ENCODE assay signal across 7 mouse cellular contexts in the genomic region with DNA sequence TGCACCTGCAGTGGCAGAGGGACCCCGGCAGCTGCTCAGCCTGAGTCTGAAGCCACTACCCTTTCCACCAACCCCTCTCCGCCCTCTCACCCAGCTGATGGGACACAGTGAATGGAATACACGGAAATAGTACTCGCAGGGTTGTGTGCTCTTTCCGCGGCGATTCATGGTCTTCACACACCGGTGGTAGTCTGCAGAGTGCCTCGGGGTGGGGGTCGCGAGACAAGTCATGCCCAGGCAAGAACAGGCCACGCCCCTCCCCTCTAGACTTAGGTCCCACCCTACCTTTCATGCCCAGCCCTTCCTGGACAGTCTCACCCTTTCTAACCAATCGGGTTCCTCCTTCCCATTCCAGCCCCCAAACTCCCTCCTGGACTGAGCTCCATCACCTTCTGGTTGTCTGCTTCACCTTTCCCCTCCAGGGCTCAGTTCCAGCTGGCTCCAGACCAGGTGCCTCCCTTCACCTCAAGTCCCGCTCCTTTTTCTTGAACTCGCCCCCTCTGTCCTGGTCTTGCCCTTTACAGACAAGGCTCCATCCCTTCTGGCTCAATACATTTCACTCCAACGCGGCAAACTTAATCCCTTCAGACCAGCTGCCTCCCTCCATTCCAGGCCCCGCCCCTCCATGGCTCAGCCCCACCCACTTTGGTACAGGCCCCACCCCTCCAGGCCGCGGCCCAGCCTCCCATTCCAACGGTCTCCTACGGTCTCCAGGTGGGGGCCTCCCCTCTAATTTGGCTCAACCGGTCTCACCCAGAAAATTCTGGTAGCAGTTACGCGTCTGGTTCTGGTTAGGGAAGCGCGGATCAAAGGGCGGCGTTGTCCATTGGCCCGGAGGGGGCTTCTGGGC. TPM values are rescaled to one million over a fixed set of nuclear protein-coding genes. Genes with fewer than 3 reads are reported as not detected.
DNase-seq lines count a peak whose midpoint lies in the region; ATAC-seq and TF ChIP-seq lines count a peak whose summit lies in the region.

No protein-coding gene starts in this region.

- TF ChIP-seq CTCF in MEL (IDR thresholded peaks at IDR 0.05 in 2 of 3, conservative IDR thresholded peaks at IDR 0.05 in 1 of 3; ENCODE audit: control insufficient read depth in 1 of 3, insufficient read depth in 1 of 3, low read depth in 2 of 3, low read length in 3 of 3, poor library complexity in 1 of 3, severe bottlenecking in 1 of 3) = no peak
- TF ChIP-seq CTCF in liver, postnatal 0 days (IDR thresholded peaks at IDR 0.05; ENCODE audit: low read depth) = no peak

- no peaks in the 10 kb centered on the region for H3K27me3 ChIP-seq in MEL (ENCODE audit: control insufficient read depth in 1 of 2, insufficient read depth in 2 of 2, low read length in 2 of 2)
- H3K27me3 ChIP-seq in intestine, embryonic 16.5 days (replicated peaks; ENCODE audit: control insufficient read depth, insufficient read depth, low read length) = no peaks in the 10 kb centered on the region
- H3K27me3 ChIP-seq in liver, postnatal 0 days (ENCODE audit: insufficient read depth, low read length) = no peaks in the 10 kb centered on the region
- no peaks in the 10 kb centered on the region for H3K27me3 ChIP-seq in neural tube, embryonic 14.5 days (ENCODE audit: control insufficient read depth, insufficient read depth, low read length)

- H3K9me3 ChIP-seq in MEL (replicated peaks; ENCODE audit: insufficient read depth, low read length) = no peaks in the 10 kb centered on the region
- H3K9me3 ChIP-seq in intestine, embryonic 16.5 days (ENCODE audit: control insufficient read depth, low read length) = no peaks in the 10 kb centered on the region
- H3K9me3 ChIP-seq in liver, postnatal 0 days (ENCODE audit: low read length) = no peaks in the 10 kb centered on the region
- H3K9me3 ChIP-seq in neural tube, embryonic 14.5 days (ENCODE audit: control insufficient read depth, low read length) = no peaks in the 10 kb centered on the region

- 3% methylated on average over 30 of the region's 30 CpGs for WGBS in intestine, embryonic 16.5 days
- 2% methylated on average over 30 of the region's 30 CpGs for WGBS in liver, postnatal 0 days (ENCODE audit: insufficient replicate concordance)
- WGBS in neural tube, embryonic 14.5 days = 3% methylated on average over 30 of the region's 30 CpGs

- H3K27ac ChIP-seq in MEL (ENCODE audit: control insufficient read depth, low read depth, low read length) = peak overlapping the region; percentile 33
- H3K27ac ChIP-seq in intestine, embryonic 16.5 days (ENCODE audit: low read length) = peak overlapping the region; percentile 21; the same call in 1 of the 2 replicates
- peak overlapping the region; percentile 49 for H3K27ac ChIP-seq in liver, postnatal 0 days (ENCODE audit: low read depth)
- H3K27ac ChIP-seq in neural tube, embryonic 14.5 days (ENCODE audit: low read depth, low read length) = no peak overlapping the region

- peak overlapping the region; percentile 60 to 94 for H3K4me3 ChIP-seq in MEL (ENCODE audit: control insufficient read depth in 1 of 2, insufficient read depth in 1 of 2, low read depth in 2 of 2, low read length in 2 of 2)
- peak overlapping the region; percentile 51 for H3K4me3 ChIP-seq in intestine, embryonic 16.5 days (ENCODE audit: low read length)
- H3K4me3 ChIP-seq in liver, postnatal 0 days (ENCODE audit: low read depth, low read length) = peak overlapping the region; percentile 51
- peak overlapping the region; percentile 18 for H3K4me3 ChIP-seq in neural tube, embryonic 14.5 days (ENCODE audit: low read depth, low read length)

- no peak for TF ChIP-seq POLR2A in MEL (IDR thresholded peaks at IDR 0.05; ENCODE audit: control insufficient read depth in 1 of 2, insufficient read depth in 1 of 2, low read depth in 1 of 2, low read length in 2 of 2, poor library complexity in 1 of 2)

- ATAC-seq in erythroid progenitor cell, adult 5-6 weeks (replicated peaks; ENCODE audit: low FRiP score, poor library complexity, severe bottlenecking) = peak; percentile 74
- peak; percentile 85 for ATAC-seq in intestine, embryonic 16.5 days
- ATAC-seq in liver, postnatal 0 days = peak; percentile 83
- ATAC-seq in neural tube, embryonic 14.5 days (ENCODE audit: low read depth) = peak; percentile 74

- TF ChIP-seq EP300 in MEL (IDR thresholded peaks at IDR 0.05; ENCODE audit: low read depth in 1 of 2, low read length in 2 of 2) = no peak
- TF ChIP-seq EP300 in liver, postnatal 0 days (IDR thresholded peaks at IDR 0.05; ENCODE audit: low read depth) = no peak

- peaks cover 0 to 13% of the 10 kb centered on the region in 2 experiments; a peak in 3 of 4 replicates for H3K4me1 ChIP-seq in MEL (ENCODE audit: control insufficient read depth in 1 of 2, insufficient read depth in 2 of 2, low read length in 2 of 2)
- peaks cover 9% of the 10 kb centered on the region for H3K4me1 ChIP-seq in intestine, embryonic 16.5 days (ENCODE audit: control insufficient read depth, insufficient read depth, low read length)
- H3K4me1 ChIP-seq in liver, postnatal 0 days (ENCODE audit: insufficient read depth) = peaks cover 46% of the 10 kb centered on the region
- H3K4me1 ChIP-seq in neural tube, embryonic 14.5 days (ENCODE audit: control insufficient read depth, insufficient read depth, low read length) = 0 out of 2 replicates have a peak, but pooled peaks cover 3% of the 10 kb centered on the region

- H3K9ac ChIP-seq in MEL (ENCODE audit: control insufficient read depth, low read depth, low read length, poor library complexity, severe bottlenecking) = peak overlapping the region; percentile 65
- H3K9ac ChIP-seq in intestine, embryonic 16.5 days (ENCODE audit: low read depth, low read length) = peak overlapping the region; percentile 65
- peak overlapping the region; percentile 66 for H3K9ac ChIP-seq in liver, postnatal 0 days (replicated peaks)
- H3K9ac ChIP-seq in neural tube, embryonic 14.5 days (replicated peaks; ENCODE audit: low read depth, low read length) = no peak overlapping the region; the same call in 1 of the 2 replicates

- no peak for TF ChIP-seq RAD21 in MEL (IDR thresholded peaks at IDR 0.05; ENCODE audit: low read depth, low read length)

- H3K36me3 ChIP-seq in MEL (ENCODE audit: control insufficient read depth in 1 of 2, insufficient read depth in 2 of 2, low read length in 2 of 2) = no peaks in the 10 kb centered on the region
- H3K36me3 ChIP-seq in intestine, embryonic 16.5 days (ENCODE audit: control insufficient read depth, insufficient read depth, low read length) = no peaks in the 10 kb centered on the region
- peaks cover 2% of the 10 kb centered on the region; the same call in 1 of the 2 replicates for H3K36me3 ChIP-seq in liver, postnatal 0 days (replicated peaks; ENCODE audit: insufficient read depth, low read length)
- no peaks in the 10 kb centered on the region for H3K36me3 ChIP-seq in neural tube, embryonic 14.5 days (ENCODE audit: control insufficient read depth, insufficient read depth, low read length)

- H3K79me2 ChIP-seq in MEL (ENCODE audit: control insufficient read depth, insufficient read depth, low read length, poor library complexity) = no peaks in the 10 kb centered on the region; the same call in 1 of the 2 replicates

- peak; percentile 44 for DNase-seq in CD4-positive, CD25-positive, alpha-beta regulatory T cell, adult 2 months (ENCODE audit: low read depth, low spot score)
- peak; percentile 79 for DNase-seq in MEL (ENCODE audit: low read depth, low spot score)
- peak; percentile 88 for DNase-seq in liver, postnatal 0 days
- DNase-seq in T-cell, adult 2 months (ENCODE audit: low spot score) = no peak

- peak overlapping the region; percentile 74 for H3K4me2 ChIP-seq in intestine, embryonic 16.5 days (ENCODE audit: low read depth, low read length)
- peak overlapping the region; percentile 76 for H3K4me2 ChIP-seq in liver, postnatal 0 days (ENCODE audit: low read depth, low read length)
- H3K4me2 ChIP-seq in neural tube, embryonic 14.5 days (ENCODE audit: low read depth, low read length) = peak overlapping the region; percentile 38

RNA-seq across cellular contexts. Expression of a gene that starts 0.7 kb away (rescaled TPM):
- 4.6 and 8.7 TPM in 2 replicates for total RNA-seq in MEL (2012; rRNA removed)
- 10 to 100 TPM in 1 of 2 experiments, not detected in 1; 36.3 TPM for polyA plus RNA-seq in MEL (2012; ENCODE audit: insufficient read depth in 1 of 2, insufficient read length in 2 of 2, low read depth in 1 of 2, low replicate concordance in 2 of 2, missing spikeins in 1 of 2)
- 54.1 and 81.8 TPM in 2 replicates for total RNA-seq in erythroid progenitor cell, adult 5-6 weeks (2015; ENCODE audit: low replicate concordance)
- total RNA-seq in erythroid progenitor cell, adult 5-6 weeks (2017; ENCODE audit: low replicate concordance) = 49.8 and 94.9 TPM in 2 replicates
- polyA plus RNA-seq in intestine, embryonic 16.5 days (2015; fragmentation: Nextera tagmentation; extraction: Ambion mirVana) = 38.1 and 50.6 TPM in 2 replicates
- polyA plus RNA-seq in liver, postnatal 0 days (2015; fragmentation: Nextera tagmentation; extraction: Ambion mirVana) = 63.8 and 68.7 TPM in 2 replicates
- 10.8 and 17.7 TPM in 2 replicates for polyA plus RNA-seq in neural tube, embryonic 14.5 days (2014; fragmentation: Nextera tagmentation; extraction: Ambion mirVana)

RNA-seq across cellular contexts. Expression of a gene that starts 12.3 kb away (rescaled TPM):
- total RNA-seq in MEL (2012; rRNA removed) = 21.0 and 21.8 TPM in 2 replicates
- polyA plus RNA-seq in MEL (2012; ENCODE audit: insufficient read depth in 1 of 2, insufficient read length in 2 of 2, low read depth in 1 of 2, low replicate concordance in 2 of 2, missing spikeins in 1 of 2) = 10 to 100 TPM in 1 of 2 experiments, not detected in 1; 60.2 TPM
- total RNA-seq in erythroid progenitor cell, adult 5-6 weeks (2015; ENCODE audit: low replicate concordance) = 24.9 and 33.1 TPM in 2 replicates
- 59.4 and 64.2 TPM in 2 replicates for total RNA-seq in erythroid progenitor cell, adult 5-6 weeks (2017; ENCODE audit: low replicate concordance)
- 66.7 and 76.0 TPM in 2 replicates for polyA plus RNA-seq in intestine, embryonic 16.5 days (2015; fragmentation: Nextera tagmentation; extraction: Ambion mirVana)
- polyA plus RNA-seq in liver, postnatal 0 days (2015; fragmentation: Nextera tagmentation; extraction: Ambion mirVana) = 25.9 and 33.6 TPM in 2 replicates
- polyA plus RNA-seq in neural tube, embryonic 14.5 days (2014; fragmentation: Nextera tagmentation; extraction: Ambion mirVana) = 50.9 and 64.8 TPM in 2 replicates

RNA-seq across cellular contexts. Expression of a gene that starts 18.9 kb away (rescaled TPM):
- not detected in 2 replicates for total RNA-seq in MEL (2012; rRNA removed)
- polyA plus RNA-seq in MEL (2012; ENCODE audit: insufficient read depth in 1 of 2, insufficient read length in 2 of 2, low read depth in 1 of 2, low replicate concordance in 2 of 2, missing spikeins in 1 of 2) = not detected
- total RNA-seq in erythroid progenitor cell, adult 5-6 weeks (2015; ENCODE audit: low replicate concordance) = not detected in 2 replicates
- not detected in 2 replicates for total RNA-seq in erythroid progenitor cell, adult 5-6 weeks (2017; ENCODE audit: low replicate concordance)
- polyA plus RNA-seq in intestine, embryonic 16.5 days (2015; fragmentation: Nextera tagmentation; extraction: Ambion mirVana) = not detected in 2 replicates
- polyA plus RNA-seq in liver, postnatal 0 days (2015; fragmentation: Nextera tagmentation; extraction: Ambion mirVana) = not detected in 2 replicates
- 0.13 TPM in 1 of 2 replicates, not detected in the other for polyA plus RNA-seq in neural tube, embryonic 14.5 days (2014; fragmentation: Nextera tagmentation; extraction: Ambion mirVana)

RNA-seq across cellular contexts. Expression of a gene that starts 27.1 kb away (rescaled TPM):
- total RNA-seq in MEL (2012; rRNA removed) = 0.31 and 0.39 TPM in 2 replicates
- polyA plus RNA-seq in MEL (2012; ENCODE audit: insufficient read depth in 1 of 2, insufficient read length in 2 of 2, low read depth in 1 of 2, low replicate concordance in 2 of 2, missing spikeins in 1 of 2) = 1 to 10 TPM in 1 of 2 experiments, not detected in 1; 1.4 TPM
- total RNA-seq in erythroid progenitor cell, adult 5-6 weeks (2015; ENCODE audit: low replicate concordance) = 1.4 TPM in 1 of 2 replicates, not detected in the other
- total RNA-seq in erythroid progenitor cell, adult 5-6 weeks (2017; ENCODE audit: low replicate concordance) = 0.68 TPM in 1 of 2 replicates, not detected in the other
- polyA plus RNA-seq in intestine, embryonic 16.5 days (2015; fragmentation: Nextera tagmentation; extraction: Ambion mirVana) = 4.4 and 5.4 TPM in 2 replicates
- polyA plus RNA-seq in liver, postnatal 0 days (2015; fragmentation: Nextera tagmentation; extraction: Ambion mirVana) = 0.29 and 0.34 TPM in 2 replicates
- polyA plus RNA-seq in neural tube, embryonic 14.5 days (2014; fragmentation: Nextera tagmentation; extraction: Ambion mirVana) = 0.19 TPM in 2 replicates

RNA-seq across cellular contexts. Expression of a gene that starts 30.5 kb away (rescaled TPM):
- 0.12 TPM in 1 of 2 replicates, not detected in the other for total RNA-seq in MEL (2012; rRNA removed)
- polyA plus RNA-seq in MEL (2012; ENCODE audit: insufficient read depth in 1 of 2, insufficient read length in 2 of 2, low read depth in 1 of 2, low replicate concordance in 2 of 2, missing spikeins in 1 of 2) = under 1 TPM in 1 of 2 experiments, not detected in 1; 0.07 TPM
- total RNA-seq in erythroid progenitor cell, adult 5-6 weeks (2015; ENCODE audit: low replicate concordance) = not detected in 2 replicates
- not detected in 2 replicates for total RNA-seq in erythroid progenitor cell, adult 5-6 weeks (2017; ENCODE audit: low replicate concordance)
- 0.09 TPM in 1 of 2 replicates, not detected in the other for polyA plus RNA-seq in intestine, embryonic 16.5 days (2015; fragmentation: Nextera tagmentation; extraction: Ambion mirVana)
- 0.07 TPM in 1 of 2 replicates, not detected in the other for polyA plus RNA-seq in liver, postnatal 0 days (2015; fragmentation: Nextera tagmentation; extraction: Ambion mirVana)
- 0.44 and 0.48 TPM in 2 replicates for polyA plus RNA-seq in neural tube, embryonic 14.5 days (2014; fragmentation: Nextera tagmentation; extraction: Ambion mirVana)

Comparison
In these comparisons a context has a peak if more than half of its experiments do, and no peak if none do; other contexts are left out.
1. H3K4me3 ChIP-seq: peak in every context shown above with its lines; median percentile 77 in MEL; 51 in intestine, embryonic 16.5 days; 51 in liver, postnatal 0 days; 18 in neural tube, embryonic 14.5 days.